Mouse (Mus musculus) stomach, embryonic 14.5 days (tissue): ENCODE measurements around the gene D230025D16Rik. TPM values are rescaled to one million over a fixed set of nuclear protein-coding genes. Genes with fewer than 3 reads are reported as not detected.

Experiments used
- ATAC-seq: fragments of 200-750 bp; cut with Nextera tagmentation; 2 replicates; pipeline ENCODE4 v1.8.0; 2017; ENCODE audit warnings: low read depth, moderate TSS enrichment; ENCODE audit not compliant: insufficient number of reproducible peaks, insufficient read depth, low FRiP score
- H3K27ac ChIP-seq: fragments of 300-500 bp; sonication (generic); 2 replicates; pipeline ENCODE4 v1.5.1; 2014; ENCODE audit warnings: mild to moderate bottlenecking, low read length, moderate library complexity, mixed read lengths
- H3K27me3 ChIP-seq: fragments of 300-500 bp; sonication (generic); 2 replicates; pipeline ENCODE4 v1.6.1; 2014; ENCODE audit warnings: low read length, control low read depth, mixed read lengths; ENCODE audit not compliant: control insufficient read depth, insufficient read depth
- H3K36me3 ChIP-seq: fragments of 300-500 bp; sonication (generic); 2 replicates; pipeline ENCODE4 v1.6.1; 2014; ENCODE audit warnings: mild to moderate bottlenecking, control low read depth, low read length, moderate library complexity, mixed read lengths; ENCODE audit not compliant: control insufficient read depth, insufficient read depth
- H3K4me1 ChIP-seq: fragments of 300-500 bp; sonication (generic); 2 replicates; pipeline ENCODE4 v1.6.1; 2014; ENCODE audit warnings: low read length, control low read depth, mixed read lengths; ENCODE audit not compliant: control insufficient read depth, insufficient read depth
- H3K4me2 ChIP-seq: fragments of 300-500 bp; sonication (generic); replicated peaks from 2 replicates; pipeline ENCODE4 v1.6.1; 2014; ENCODE audit warnings: low read depth, low read length, control low read depth
- H3K4me3 ChIP-seq: fragments of 300-500 bp; sonication (generic); 2 replicates; pipeline ENCODE4 v1.5.1; 2014; ENCODE audit warnings: low read depth, low read length, control low read depth
- H3K9ac ChIP-seq: fragments of 300-500 bp; sonication (generic); replicated peaks from 2 replicates; pipeline ENCODE4 v1.6.1; 2014; ENCODE audit warnings: low read depth, mild to moderate bottlenecking, control low read depth, low read length, moderate library complexity, mixed read lengths
- H3K9me3 ChIP-seq: fragments of 300-500 bp; sonication (generic); 2 replicates; pipeline ENCODE4 v1.6.1; 2016; ENCODE audit warnings: low read depth, low read length, control low read depth; ENCODE audit not compliant: control insufficient read depth
- WGBS: fragments of 180-500 bp; shearing (Covaris S2); extraction: QIAGEN DNeasy Blood & Tissue Kit; methylation state at CpG from one replicate; pipeline ENCODE4 v1.1.7; 2014; 5-methylcytosine and 5-hydroxymethylcytosine counted together
- polyA plus RNA-seq: library from polyadenylated mRNA; unstranded; fragments of >200 nt; fragmentation: Nextera tagmentation; extraction: Ambion mirVana; gene quantifications from 2 replicates; pipeline ENCODE4 v1.2.1, GENCODE M21; 2014

D230025D16Rik gene
- polyA plus RNA-seq, 1 experiment from 2014 or later: 34.5 TPM

DNA sequence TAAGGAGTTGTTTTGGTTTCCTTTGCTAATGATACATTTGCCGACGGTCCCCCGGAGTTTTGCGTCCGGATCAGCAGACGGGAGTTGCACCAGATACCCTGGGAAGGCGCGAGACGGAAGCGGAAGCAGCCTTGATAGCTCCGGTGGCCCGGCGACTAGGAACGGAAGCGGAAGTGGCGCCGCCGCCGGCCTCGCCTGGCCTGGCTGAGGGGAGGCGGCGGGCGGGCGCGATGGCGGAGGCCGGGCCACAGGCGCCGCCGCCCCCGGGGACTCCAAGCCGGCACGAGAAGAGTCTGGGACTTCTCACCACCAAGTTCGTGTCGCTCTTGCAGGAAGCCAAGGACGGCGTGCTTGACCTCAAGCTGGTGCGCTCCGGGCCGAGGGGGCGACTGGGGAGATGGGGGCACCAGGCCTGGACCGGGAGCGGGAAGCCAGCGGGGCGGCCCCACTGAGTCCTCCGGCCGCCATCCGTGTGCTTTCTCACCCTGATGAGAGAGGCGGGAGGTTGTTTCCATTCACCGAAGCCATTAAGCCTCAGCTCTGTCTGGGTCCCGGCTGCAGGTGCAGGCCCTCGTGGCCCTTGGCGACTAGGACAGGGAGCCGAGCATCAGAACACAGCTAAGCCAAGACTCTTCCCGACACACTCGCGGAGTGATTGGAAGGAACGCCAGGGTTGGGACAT lies 72.7 kb downstream of the D230025D16Rik start, which contains the start of gene E2f4:
E2f4 (plus strand) TSS at position 153 of the 682 bp plus-strand sequence.
- Histone ChIP-seq H3K27me3 (no peaks in the 10 kb centered on the region), H3K4me1 (peaks cover 16% of the 10 kb centered on the region), H3K27ac (peak within 1 kb of the TSS; percentile 59; the same call in 1 of the 2 replicates), H3K36me3 (peaks cover 28% of the 10 kb centered on the region), H3K9me3 (no peaks in the 10 kb centered on the region), H3K9ac (peak within 1 kb of the TSS; percentile 72), H3K4me3 (peak within 1 kb of the TSS; percentile 69), H3K4me2 (peak within 1 kb of the TSS; percentile 94)
- WGBS: under 1% methylated on average over 58 of the region's 58 CpGs
- peak; percentile 87 for ATAC-seq

DNA sequence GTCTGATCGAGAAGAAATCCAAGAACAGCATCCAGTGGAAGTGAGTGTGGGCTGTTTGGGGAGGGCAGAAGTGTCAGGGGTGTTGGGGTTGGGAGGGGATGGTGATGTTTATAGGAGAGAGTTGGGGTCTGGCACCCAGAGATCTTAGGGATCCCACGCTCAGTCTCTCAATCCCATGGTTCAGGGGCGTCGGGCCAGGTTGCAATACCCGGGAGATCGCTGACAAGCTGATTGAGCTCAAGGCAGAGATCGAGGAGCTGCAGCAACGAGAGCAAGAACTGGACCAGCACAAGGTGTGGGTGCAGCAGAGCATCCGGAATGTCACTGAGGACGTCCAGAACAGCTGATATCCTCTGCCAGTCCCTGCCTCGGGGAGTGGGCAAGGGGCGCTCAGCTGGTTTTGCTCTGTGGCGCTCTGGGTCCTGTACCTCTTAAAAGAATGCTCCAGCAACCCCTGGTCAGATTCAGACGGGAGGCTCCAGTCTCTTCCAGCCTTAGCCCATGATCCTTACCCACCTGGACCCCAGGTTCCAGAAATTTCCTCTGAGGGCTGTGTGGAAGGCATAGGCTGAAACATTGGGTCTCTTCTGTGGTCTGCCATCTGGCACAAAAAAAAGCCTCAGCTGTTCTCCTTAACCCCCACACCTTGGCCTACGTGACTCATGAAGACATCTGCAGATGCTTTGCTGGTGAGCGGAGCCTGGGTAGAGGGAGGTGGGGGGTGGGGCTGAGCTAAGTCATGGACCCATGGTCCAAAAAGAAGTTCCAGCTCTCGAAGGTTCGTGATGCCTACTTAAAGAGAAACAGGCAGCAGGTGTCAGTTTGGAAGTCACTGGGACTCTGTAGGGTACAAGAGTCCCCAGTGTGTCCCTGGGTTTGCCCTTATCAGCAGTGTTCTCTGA lies 73.7 kb downstream of the D230025D16Rik start:
- ATAC-seq: no peak
- WGBS: 55% methylated on average over 18 of the region's 18 CpGs
- Histone ChIP-seq H3K4me1 (peaks cover 16% of the 10 kb centered on the region), H3K4me2 (peak overlapping the region; percentile 94), H3K9me3 (no peaks in the 10 kb centered on the region), H3K27ac (no peak overlapping the region; the same call in 1 of the 2 replicates), H3K36me3 (peaks cover 37% of the 10 kb centered on the region), H3K4me3 (peak overlapping the region; percentile 69), H3K9ac (peak overlapping the region; percentile 72), H3K27me3 (no peaks in the 10 kb centered on the region)

DNA sequence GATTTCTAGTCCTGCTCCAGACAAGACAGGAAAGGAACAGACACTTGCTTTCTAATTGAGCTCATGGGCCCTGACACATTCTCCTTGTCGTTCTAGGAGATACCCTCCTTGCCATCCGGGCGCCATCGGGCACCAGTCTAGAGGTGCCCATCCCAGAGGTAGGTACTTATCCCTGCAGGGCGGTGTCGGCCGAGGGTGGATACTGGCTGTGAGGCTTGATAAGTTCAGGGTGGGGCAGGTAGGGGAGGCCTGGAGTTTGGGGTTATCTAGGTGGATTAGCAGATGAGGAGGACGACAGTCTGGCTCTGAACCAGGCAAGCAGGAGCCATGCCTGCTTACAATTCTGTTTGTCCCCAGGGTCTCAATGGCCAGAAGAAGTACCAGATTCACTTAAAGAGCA lies 75.0 kb downstream of the D230025D16Rik start:
- no peak overlapping the region for H3K9ac ChIP-seq
- H3K27ac ChIP-seq: no peak overlapping the region
- no peak overlapping the region for H3K4me2 ChIP-seq
- peaks cover 46% of the 10 kb centered on the region for H3K36me3 ChIP-seq
- WGBS: 88% methylated on average over 8 of the region's 8 CpGs
- H3K27me3 ChIP-seq: no peaks in the 10 kb centered on the region
- H3K9me3 ChIP-seq: no peaks in the 10 kb centered on the region
- H3K4me3 ChIP-seq: no peak overlapping the region
- peak; percentile 54; the same call in 1 of the 2 replicates for ATAC-seq
- H3K4me1 ChIP-seq: peaks cover 28% of the 10 kb centered on the region

Other genes with a start within 250 kb of the D230025D16Rik start
- not detected in 2 replicates for gene Ces2h, start 224.3 kb upstream of the D230025D16Rik start, polyA plus RNA-seq
- not detected in 2 replicates for gene Ces3a, start 176.5 kb upstream of the D230025D16Rik start, polyA plus RNA-seq
- not detected in 2 replicates for gene Ces3b, start 141.4 kb upstream of the D230025D16Rik start, polyA plus RNA-seq
- not detected in 2 replicates for gene Ces4a, start 93.3 kb upstream of the D230025D16Rik start, polyA plus RNA-seq
- gene Cbfb, start 54.5 kb upstream of the D230025D16Rik start, polyA plus RNA-seq: 73.7 and 75.2 TPM in 2 replicates
- 22.7 and 29.4 TPM in 2 replicates for gene B3gnt9, start 30.0 kb downstream of the D230025D16Rik start, polyA plus RNA-seq
- gene Tradd, start 39.5 kb downstream of the D230025D16Rik start, polyA plus RNA-seq: 21.7 and 22.0 TPM in 2 replicates
- 3.0 and 3.1 TPM in 2 replicates for gene Fbxl8, start 39.5 kb downstream of the D230025D16Rik start, polyA plus RNA-seq
- not detected in 2 replicates for gene Hsf4, start 44.7 kb downstream of the D230025D16Rik start, polyA plus RNA-seq
- gene Nol3, start 51.0 kb downstream of the D230025D16Rik start, polyA plus RNA-seq: 1.9 and 2.0 TPM in 2 replicates
- 10.3 and 10.7 TPM in 2 replicates for gene 4931428F04Rik, start 64.7 kb downstream of the D230025D16Rik start, polyA plus RNA-seq
- gene Exoc3l, start 71.0 kb downstream of the D230025D16Rik start, polyA plus RNA-seq: 7.9 and 9.2 TPM in 2 replicates
- gene E2f4, start 72.5 kb downstream of the D230025D16Rik start, polyA plus RNA-seq: 95.0 and 95.8 TPM in 2 replicates
- 14.3 and 15.2 TPM in 2 replicates for gene Elmo3, start 80.5 kb downstream of the D230025D16Rik start, polyA plus RNA-seq
- gene Lrrc29, start 101.1 kb downstream of the D230025D16Rik start, polyA plus RNA-seq: 2.6 and 3.6 TPM in 2 replicates
- gene Tmem208, start 101.2 kb downstream of the D230025D16Rik start, polyA plus RNA-seq: 122 and 128 TPM in 2 replicates
- gene Fhod1, start 122.8 kb downstream of the D230025D16Rik start, polyA plus RNA-seq: 3.5 and 6.3 TPM in 2 replicates
- 3.2 and 3.7 TPM in 2 replicates for gene Slc9a5, start 123.7 kb downstream of the D230025D16Rik start, polyA plus RNA-seq
- gene Plekhg4, start 148.1 kb downstream of the D230025D16Rik start, polyA plus RNA-seq: 0.14 and 0.64 TPM in 2 replicates
- not detected in 2 replicates for gene Kctd19, start 188.4 kb downstream of the D230025D16Rik start, polyA plus RNA-seq
- not detected in 2 replicates for gene Lrrc36, start 188.4 kb downstream of the D230025D16Rik start, polyA plus RNA-seq
- 39.1 and 40.1 TPM in 2 replicates for gene Tppp3, start 246.4 kb downstream of the D230025D16Rik start, polyA plus RNA-seq